In the genomic region with DNA sequence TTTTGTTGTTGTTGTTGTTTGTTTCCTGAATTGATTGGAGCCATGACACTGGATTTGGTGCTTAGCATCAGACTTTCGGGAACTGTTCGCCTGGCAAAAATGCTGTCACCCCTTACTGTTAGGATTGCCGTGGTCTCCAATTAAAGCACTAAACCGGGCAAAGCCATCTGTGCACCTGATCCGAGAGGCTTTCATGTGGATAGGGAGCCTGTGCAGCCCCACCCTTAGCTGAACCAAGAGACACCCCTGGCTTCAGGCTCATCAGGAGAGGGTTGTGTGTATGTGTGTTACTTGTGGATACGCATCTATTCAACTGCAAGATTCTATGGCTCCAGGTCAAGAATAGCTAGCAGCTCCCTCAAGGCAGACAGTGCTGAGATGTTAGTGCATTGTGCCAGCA, we compare ENCODE assay signal across 27 mouse cellular contexts.
"Had no signal": no experiment of that assay in that cellular context is flagged by ENCODE, and none has a peak within 500 bp of the region (broad histone marks: within the 10 kb centered on the region; RNA-seq: fewer than 3 reads in every experiment).

No protein-coding gene starts in this region.

- ATAC-seq: hindbrain, postnatal 0 days; intestine, embryonic 16.5 days had no signal

- H3K27me3 ChIP-seq: heart, embryonic 13.5 days; heart, embryonic 15.5 days; hindbrain, embryonic 13.5 days; hindbrain, embryonic 15.5 days; limb, embryonic 12.5 days; liver, embryonic 13.5 days had no signal

- H3K36me3 ChIP-seq: heart, embryonic 13.5 days; heart, embryonic 15.5 days; hindbrain, embryonic 13.5 days; hindbrain, embryonic 15.5 days; limb, embryonic 10.5 days; limb, embryonic 12.5 days; liver, embryonic 13.5 days; liver, embryonic 15.5 days had no signal

- H3K4me2 ChIP-seq: heart, embryonic 11.5 days; heart, embryonic 13.5 days; heart, embryonic 15.5 days; hindbrain, embryonic 13.5 days; hindbrain, embryonic 15.5 days; limb, embryonic 12.5 days; liver, embryonic 11.5 days; liver, embryonic 13.5 days; liver, embryonic 15.5 days had no signal

- DNase-seq: gastrocnemius, postnatal 14 days; gastrocnemius, postnatal 36 days; heart, adult 11 months; heart, adult 2 months; heart, postnatal 14 days; heart, postnatal 36 days; kidney, adult 11 months; kidney, adult 2 months; kidney, adult 9 months; kidney, postnatal 10 days; kidney, postnatal 25 days; kidney, postnatal 4 days; liver; liver, embryonic 13.5 days had no signal

- H3K9ac ChIP-seq: heart, embryonic 13.5 days; heart, embryonic 15.5 days; hindbrain, embryonic 13.5 days; hindbrain, embryonic 15.5 days; limb, embryonic 12.5 days; liver, embryonic 13.5 days; liver, embryonic 15.5 days had no signal

- H3K9me3 ChIP-seq: heart, embryonic 13.5 days; heart, embryonic 15.5 days; hindbrain, embryonic 13.5 days; hindbrain, embryonic 15.5 days; limb, embryonic 10.5 days; limb, embryonic 12.5 days; liver, embryonic 13.5 days; liver, embryonic 15.5 days had no signal

- H3K27ac ChIP-seq: heart, adult 2 months; heart, embryonic 13.5 days; heart, embryonic 15.5 days; hindbrain, embryonic 13.5 days; hindbrain, embryonic 15.5 days; hindbrain, postnatal 0 days; layer of hippocampus, adult 2 months; left cerebral cortex, adult 2 months; limb, embryonic 10.5 days; limb, embryonic 12.5 days; liver, embryonic 13.5 days; liver, embryonic 15.5 days had no signal

- H3K4me3 ChIP-seq: heart, adult 2 months; heart, embryonic 13.5 days; heart, embryonic 15.5 days; hindbrain, embryonic 13.5 days; hindbrain, embryonic 15.5 days; layer of hippocampus, adult 2 months; left cerebral cortex, adult 2 months; limb, embryonic 10.5 days; limb, embryonic 12.5 days; liver, embryonic 13.5 days; liver, embryonic 15.5 days had no signal

- H3K4me1 ChIP-seq: liver, embryonic 15.5 days had no signal
